Mouse (Mus musculus) retina, postnatal 1 day (tissue): ENCODE data around the gene Ptpn12.

Experiments
- DNase-seq: peaks from one replicate; pipeline ENCODE4 v3.0.0-alpha.2; 2012

Ptpn12 gene

DNA sequence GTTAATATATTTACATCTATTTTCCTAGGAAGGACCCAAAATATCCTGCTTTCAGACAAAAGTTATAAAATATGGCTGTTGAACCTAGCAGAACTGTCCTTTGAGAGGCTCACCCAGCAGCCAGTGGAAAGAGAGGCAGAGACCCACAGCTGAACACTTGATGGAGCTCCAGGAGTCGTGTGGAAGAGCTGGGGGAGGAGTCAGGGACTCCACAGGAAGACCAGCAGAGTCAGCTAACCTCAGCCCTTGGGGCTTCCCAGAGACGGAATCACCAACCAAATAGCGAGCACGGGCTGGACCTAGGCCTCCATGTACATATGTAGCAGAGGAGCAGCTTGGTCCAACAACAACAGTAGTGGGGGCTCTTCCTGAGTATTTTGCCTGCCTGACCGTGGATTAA lies 38.6 kb downstream of the Ptpn12 start:
- DNase-seq: peak; percentile 19

DNA sequence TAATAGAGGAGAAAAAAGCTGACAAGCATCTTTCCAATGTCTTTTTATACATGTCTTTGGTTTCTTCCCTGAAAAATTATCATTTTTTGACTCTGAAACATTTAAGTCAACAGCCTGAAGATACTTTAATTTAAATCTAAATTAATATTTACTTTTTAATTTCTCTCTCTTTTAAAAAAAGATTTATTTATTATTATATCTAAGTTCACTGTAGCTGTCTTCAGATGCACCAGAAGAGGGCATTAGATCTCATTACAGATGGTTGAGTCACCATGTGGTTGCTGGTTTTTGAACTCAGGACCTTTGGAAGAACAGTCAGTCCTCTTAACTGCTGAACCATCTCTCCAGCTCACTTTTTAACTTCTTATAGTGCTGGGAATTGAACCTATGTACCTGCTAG lies 44.8 kb downstream of the Ptpn12 start:
- DNase-seq: no peak

DNA sequence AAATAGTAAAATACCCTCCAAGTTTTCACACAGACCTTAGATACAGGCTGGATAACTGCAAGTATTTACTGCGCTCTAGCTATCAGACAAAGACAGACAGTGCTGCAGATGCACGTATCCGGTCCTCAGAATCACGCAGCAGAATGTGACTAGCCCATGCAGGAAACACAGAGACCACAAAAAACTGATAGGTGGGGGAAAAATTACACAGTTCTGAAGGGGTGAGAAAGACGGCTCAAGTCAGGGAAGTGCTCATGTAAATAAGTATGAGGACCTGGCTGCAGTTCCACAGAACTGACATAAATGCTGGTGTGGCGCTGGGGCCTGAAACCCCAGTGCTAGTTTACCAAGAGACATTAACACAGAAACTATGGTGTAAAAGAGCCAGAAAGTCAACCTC lies 53.0 kb downstream of the Ptpn12 start:
- no peak for DNase-seq

DNA sequence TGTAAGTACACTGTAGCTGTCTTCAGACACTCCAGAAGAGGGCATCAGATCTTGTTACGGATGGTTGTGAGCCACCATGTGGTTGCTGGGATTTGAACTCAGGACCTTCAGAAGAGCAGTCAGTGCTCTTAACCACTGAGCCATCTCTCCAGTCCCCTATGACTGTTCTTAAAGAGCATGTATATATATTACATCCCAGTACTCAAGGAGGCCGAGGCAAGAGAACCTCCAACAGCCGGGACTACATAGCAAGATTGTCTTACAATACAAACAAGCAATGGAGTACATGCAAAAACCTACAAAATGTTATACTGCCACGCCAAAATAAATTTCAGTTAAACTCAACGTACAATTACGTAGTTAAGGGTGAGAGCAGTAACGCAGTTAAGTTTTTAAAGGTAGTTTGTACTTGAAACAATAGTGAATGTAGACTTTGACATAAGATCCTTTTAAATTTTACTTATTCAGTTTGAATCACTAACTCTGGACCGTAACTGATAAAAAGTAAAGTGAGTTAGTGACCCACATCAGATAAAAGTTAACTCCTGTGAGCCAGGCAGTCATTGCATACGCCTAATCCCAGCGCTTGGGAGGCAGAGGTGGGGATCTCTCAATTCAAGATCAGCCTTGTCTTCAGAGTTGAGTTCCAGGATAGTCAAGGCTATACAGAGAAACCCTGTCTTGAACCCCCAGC lies 53.9 kb downstream of the Ptpn12 start:
- DNase-seq: no peak

DNA sequence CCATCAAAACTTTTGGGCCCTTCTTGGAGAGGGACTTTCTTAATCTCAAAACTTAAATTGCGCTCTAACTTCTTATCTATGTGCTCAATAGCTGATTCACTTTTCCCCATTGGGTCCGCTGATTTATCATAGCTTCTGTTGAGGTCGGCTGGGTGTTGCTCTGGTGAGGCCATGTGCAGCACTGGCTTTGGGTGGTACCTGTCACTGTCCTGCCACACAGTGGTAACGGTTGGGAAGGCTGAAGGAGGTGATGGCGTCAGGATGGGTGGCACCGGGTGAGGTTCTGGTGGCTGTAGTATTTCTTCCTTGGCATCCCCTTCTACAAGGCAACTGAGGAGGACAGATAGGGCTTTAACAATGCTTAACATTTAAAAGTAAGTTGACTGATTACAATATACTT lies 57.3 kb downstream of the Ptpn12 start:
- no peak for DNase-seq

DNA sequence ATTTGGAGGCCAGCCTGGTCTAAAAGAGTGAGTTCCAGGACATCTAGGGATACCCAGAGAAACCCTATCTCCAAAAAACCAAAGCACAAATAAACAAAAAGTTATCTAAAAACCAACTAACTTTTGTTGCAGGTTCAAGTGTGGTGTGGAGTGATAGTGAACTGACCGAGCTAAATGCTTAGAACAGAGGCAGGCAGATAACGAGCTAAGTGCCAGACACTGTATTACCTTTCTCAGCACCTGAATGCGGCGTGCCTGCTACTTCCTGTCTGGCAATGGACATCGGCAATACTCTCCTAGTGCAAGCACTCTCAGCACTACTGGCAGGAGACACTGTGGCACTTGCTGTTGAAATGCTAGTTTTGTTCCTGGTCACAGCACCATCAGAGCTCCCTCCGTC lies 58.2 kb downstream of the Ptpn12 start:
- no peak for DNase-seq

DNA sequence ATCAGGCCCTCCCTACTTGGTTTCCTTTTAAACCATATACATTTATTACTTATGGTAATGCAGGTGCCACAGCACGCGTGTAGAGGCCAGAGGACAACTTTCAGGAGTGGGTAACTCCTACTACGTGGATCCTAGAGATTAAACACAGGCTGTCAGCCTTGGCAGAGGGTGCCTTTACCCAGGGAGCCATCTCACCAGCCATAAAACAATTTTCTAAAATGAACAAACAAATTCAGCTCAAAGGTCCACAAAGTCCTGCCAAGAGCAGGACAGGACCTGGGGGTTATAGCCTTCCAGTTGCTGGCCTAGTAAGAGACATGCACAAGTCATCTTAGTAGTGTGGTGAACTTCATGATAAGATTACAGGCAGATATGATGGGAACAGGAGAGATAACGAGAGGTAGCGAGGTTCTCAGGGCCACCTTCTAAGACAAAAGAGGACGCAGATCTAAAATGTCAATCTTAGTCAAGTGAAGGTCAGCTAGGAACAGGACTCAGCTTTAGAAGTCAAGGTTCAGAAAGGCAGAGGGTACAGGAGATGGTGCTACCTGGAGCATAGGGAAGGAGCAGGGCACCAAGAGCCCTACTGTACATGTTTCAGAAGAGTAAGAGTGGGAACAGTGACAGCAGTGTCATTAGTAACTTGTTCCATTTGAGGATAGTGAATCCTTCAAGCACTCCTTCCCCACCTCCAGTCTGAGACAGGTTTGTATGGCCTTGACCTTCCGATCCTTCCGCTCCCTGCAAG lies 65.5 kb downstream of the Ptpn12 start:
- DNase-seq: no peak

DNA sequence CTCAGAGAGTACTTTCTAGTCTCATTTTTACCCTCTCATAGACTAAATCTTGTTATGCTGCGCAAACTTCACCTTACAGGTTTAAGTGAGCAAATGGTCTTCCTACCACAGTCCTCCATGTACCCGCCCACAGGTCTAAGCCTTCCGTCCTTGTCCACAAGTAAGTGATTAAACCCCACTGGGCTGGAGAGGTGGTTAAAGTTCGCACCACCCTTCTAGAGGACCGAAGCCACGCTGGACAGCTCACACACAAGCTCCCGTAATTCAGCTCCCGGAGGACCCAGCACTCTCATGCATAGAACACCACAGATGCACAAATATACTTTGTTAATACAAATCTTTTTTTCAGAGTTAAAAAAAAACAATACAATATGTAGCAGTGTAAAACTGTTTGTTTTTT lies 69.4 kb downstream of the Ptpn12 start:
- no peak for DNase-seq

DNA sequence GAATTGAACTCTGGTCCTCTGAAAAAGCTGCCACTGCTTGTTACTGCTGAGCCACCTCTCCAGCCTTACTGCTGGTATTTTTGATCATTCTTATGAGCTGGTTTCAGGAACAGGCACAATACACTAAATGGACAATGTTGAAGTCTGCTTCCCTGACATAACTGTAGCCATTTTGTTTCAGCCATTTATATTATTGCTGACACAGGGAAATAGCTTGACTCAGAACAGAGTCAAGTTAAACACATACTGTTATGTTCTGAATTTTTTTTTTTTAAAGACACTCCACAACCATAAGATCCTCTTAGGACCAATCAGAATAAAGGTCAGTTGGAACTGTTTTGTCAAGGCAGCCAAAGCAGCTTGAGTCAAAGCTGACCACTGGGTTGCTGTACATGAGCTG lies 72.2 kb downstream of the Ptpn12 start:
- DNase-seq: no peak

DNA sequence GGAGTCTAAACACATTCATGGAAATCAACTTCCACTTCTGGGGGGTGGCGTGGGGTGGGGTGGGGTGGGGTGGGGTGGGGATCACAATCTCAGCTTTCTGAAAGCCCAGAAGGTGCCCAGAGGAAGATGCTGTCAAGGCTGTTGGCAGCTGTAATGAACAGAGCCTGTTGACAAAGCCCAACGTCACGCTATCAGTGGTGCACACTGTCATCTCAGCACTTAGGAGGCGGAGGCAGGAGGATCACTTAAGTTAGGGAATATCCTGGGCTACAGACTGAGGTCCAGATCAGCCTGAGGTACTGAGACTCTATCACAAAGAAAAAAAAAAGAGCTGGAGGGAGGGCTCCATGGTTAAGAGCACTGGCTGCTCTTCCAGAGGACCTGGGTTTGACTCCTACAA lies 81.0 kb downstream of the Ptpn12 start:
- no peak for DNase-seq

DNA sequence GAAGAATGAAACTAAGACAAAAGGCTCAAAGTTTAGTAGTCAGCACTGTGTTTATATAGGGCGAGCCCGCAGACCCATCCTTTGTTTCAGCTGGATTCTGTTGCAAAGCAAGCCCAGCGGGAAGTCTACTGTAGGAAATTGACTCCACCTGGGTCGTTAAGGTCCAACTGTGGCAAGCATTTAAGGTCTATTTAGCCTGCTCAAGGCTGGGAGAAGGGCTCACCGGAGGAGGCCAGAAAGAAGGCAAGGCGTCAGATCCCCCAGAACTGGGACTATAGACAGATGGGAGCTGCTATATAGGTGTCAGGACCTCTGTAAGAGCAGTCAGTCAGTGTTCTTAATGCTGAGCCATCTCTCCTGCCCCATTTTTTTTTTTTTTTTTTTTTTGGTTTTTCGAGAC lies 81.7 kb downstream of the Ptpn12 start:
- peak; percentile 17 for DNase-seq

DNA sequence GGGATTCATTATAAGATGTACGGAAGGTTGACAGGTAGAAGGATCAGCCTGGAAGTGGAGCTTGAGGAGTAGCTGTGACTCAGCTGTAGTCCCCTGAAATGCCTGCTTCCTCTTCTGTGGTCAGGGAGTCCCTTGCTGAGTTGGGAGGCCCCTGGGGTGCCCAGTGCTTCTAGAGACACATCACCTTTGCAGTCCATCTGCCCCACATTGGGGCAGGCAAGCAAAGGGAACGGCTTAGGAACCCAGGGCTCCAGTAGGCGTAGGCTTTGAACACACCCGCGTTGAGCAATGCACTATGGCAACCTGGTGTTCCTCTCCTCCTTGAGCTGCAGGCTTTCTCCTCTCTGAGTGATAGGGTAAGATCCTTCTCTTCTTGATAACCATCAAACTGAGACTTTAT lies 82.6 kb downstream of the Ptpn12 start:
- DNase-seq: no peak

DNA sequence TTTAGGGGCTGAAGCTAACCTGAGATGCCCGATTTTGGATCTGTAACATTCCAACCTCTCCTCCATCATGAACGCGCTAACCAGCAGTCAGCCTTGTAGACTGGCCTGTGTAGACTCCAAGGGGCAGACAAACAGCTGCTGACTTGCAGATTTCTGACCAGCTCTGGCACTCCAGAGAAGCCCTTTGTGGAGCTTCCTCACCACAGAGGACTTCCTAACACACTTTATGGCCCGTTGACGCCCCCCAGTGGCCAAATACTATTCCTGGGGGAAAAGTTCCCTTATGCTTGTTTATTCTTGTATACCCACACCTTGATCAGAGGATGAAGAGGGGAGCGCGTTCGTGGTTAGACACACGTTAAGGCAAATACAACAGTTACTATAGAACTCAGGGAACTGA lies 86.7 kb downstream of the Ptpn12 start:
- DNase-seq: peak; percentile 57

DNA sequence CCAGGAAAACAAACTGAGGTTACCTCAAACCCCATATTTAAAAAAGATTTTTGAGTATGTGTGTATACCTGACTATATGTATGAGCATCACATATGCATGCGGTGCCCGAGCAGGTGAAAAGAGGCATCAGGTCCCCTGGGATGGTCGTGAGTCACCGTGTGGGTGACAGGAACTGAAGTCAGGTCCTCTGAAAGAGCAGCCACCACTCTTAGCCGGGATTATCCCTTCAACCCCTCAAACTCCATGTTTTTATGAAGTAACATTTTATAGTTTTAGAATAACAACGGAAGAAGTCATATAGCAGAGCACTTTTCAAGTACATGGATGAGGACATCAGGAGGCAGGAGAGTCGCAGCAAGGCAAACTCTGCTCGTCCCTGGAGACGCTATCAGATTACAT lies 87.2 kb downstream of the Ptpn12 start:
- DNase-seq: no peak

DNA sequence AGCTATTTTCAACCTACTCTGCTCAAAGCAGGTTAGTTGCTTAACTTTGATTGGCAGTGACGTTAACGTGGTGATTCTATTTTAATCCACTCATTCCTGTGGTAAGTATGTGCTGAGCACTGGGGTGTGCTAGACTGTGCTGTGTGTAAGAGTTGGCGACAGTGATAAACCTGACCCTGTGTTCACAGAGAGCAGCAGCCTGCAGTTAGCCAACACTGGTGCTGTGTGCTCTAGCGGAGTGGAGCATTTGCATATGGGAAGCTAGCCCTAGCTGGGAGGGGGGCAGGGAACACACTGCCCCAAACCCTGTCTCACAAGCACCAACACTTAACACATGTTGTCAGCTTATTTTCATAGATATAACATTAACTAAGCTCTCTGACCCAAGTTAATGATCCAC lies 87.8 kb downstream of the Ptpn12 start:
- DNase-seq: peak; percentile 45

DNA sequence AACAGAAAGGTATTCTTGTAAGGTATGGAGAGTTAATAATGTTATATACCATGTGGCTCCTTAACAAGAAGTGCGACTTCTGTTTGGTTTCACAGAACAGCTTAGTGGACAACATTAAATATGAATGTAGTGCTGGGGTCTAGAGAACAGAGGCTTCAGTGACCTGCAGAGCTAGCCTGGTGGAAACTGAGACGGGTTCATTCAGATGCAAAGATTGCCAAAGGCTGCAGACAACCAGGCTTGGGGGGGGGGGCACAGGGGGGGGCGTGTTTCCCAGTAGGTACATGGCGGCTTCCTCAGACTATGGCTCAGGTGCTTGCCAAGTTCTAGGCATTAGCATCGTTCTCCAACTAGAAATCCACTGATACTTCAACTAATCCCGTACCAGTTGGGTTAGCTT lies 91.3 kb downstream of the Ptpn12 start:
- DNase-seq: no peak

DNA sequence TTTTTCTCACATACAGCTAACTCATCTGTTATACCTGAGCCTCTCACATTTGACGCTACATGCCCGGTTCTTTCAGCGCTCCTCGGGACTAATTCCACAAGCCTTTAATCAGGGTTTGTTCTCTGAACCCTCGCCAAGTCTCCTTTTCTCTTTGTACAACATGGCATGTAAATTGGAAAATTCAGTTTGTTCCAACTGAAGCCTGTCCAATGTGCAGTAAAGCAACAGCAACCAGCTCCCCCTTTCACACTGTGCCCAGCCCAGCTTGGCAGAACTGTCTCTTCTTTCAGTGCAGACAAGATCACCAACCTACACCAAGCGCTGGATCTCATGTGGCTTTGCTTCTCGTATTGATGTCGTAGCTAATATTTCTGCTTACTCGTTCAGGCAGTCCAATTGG lies 92.4 kb downstream of the Ptpn12 start:
- no peak for DNase-seq

DNA sequence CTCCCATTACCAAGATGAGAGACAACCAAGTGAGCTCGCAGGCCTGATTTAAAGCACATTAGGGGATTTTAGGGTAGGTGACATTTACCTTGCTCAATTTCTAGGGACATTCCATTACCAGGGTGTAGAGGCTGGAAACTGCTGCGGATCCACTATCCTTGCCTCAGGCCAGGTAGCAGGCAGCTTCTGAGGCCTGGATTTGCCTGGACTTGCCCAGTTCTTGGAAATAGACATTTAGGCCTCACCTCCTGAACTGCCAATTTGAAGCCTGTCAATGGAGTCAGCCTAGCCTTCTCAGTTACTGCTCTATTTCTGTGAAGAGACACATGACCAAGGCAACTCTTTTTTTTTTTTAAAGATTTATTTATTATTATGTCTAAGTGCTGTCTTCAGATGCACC lies 94.8 kb downstream of the Ptpn12 start:
- no peak for DNase-seq

DNA sequence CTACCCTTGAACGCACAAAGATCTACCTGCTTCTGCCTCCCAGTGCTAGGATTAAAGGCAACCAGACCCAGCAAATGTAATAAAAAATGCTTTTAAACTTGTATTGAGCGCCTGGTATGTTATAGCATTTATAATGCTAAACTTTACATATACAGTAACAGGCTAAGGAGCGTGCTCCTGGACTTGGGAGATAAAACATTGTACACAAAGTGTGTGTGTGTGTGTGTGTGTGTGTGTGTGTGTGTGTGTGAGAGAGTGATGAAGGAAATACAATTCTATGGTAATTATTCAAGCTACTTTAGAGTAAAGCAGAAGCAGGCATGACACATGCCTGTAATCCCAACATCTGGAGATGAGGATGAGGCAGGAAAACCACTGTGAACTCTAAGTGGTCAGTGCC lies 99.4 kb downstream of the Ptpn12 start, which contains the start of gene Rsbn1l:
Gene Rsbn1l (minus strand): TSS at position 101 of the 400 bp plus-strand sequence.
- no peak for DNase-seq

DNA sequence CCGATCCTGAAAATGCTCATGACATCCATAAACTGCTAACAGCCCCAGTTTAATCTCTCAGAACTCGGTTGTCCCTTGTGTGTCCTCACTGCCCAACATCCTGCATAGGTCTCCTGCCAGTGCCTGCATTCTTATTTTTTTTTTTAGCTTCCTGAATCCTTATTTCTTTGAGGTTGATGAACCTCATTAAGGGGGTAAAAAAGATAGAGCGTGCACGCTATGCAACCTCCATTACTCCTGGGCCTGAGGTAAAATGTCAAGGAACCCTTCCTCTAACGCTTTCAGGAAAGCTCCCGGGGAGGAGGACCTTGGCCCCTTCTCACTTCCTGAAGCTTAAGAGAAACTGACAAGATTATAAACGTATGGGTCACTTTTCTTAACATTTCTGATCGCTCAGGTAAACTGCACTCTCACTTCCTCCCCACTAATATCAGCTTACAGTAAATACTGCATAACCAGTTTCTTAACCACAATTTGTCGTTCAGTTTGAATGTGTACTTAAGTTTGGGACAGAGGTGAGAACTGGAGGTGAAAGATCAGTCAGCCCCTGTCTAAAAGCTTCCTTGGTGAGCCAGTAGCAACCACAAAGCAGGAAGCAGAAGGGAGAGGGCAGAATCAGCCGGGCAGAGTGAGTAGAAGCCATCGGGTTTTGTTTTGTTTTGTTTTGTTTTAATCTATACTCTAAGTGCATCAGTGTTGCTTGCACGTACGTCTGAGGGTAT lies 100.4 kb downstream of the Ptpn12 start:
- no peak for DNase-seq

DNA sequence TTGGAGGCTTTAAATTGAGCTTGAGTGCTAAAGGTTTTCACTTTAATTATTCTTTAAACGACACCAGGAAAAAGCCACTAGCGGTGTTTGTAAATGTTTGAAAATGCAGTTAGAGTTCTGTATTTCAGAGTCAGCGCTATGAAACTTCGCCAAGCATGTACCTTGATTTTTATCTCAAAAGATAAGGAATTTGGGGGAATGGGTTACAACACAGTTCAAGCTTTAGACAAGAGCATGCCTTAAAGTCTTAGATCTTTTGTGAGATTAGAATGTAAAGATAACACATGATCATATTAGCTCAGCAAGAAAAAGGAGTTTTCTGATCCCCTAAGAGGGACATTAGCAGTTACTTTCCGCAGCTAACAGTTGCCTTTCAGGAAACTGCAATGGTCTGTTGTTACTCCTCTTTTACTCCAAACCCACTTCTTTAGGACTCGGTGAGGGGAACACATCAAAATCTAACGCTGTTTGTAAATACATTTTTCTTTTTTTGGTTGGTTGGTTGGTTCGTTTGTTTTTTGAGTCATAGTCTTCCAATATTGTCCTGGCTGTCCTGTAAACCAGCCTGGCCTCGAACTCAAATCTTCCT lies 103.3 kb downstream of the Ptpn12 start:
- DNase-seq: no peak

DNA sequence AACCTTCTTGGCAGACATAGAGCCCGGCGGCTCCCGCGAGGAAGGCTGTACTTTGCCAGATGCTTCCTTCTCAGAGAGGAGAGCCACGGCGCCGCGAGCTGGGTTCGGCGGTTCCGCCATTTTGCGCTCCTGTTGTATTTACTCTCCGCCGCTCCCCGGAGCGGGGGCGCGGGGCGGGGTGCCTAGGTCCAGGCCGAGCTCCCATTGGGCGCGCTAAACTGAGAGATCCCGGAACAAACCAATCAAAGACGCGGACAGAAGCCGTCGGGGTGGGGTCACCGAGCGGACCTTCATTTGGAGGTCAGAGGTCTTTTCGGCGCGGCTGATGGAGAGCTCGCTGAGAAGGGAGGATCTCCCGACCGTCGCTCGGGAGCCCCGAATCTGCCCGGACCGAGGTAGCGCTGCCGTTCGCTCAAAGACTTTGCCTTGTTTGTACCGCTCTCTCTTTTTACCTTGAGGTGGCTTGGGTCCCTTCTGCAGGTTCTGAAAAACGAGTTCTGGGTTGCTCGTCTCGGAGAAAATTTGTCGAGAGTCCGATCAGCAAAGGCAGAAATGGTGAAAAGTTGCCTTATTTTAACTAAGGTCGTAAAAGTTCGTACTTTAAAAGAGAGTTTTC lies 103.9 kb downstream of the Ptpn12 start:
- peak; percentile 98 for DNase-seq
